Mouse (Mus musculus) adrenal gland (tissue): ENCODE data around the gene Galnt10.

Source experiments
- intact Hi-C: fragments of 180-260 bp; cut with DNase I; formaldehyde crosslinking; loops from one replicate; pipeline ENCODE4 v1.15.1; 2025

Galnt10 gene

GRCm38 (mm10) chr11:57656602-57657275 is 11.5 kb downstream of the Galnt10 start:
- intact Hi-C loops = no loop called here

DNA sequence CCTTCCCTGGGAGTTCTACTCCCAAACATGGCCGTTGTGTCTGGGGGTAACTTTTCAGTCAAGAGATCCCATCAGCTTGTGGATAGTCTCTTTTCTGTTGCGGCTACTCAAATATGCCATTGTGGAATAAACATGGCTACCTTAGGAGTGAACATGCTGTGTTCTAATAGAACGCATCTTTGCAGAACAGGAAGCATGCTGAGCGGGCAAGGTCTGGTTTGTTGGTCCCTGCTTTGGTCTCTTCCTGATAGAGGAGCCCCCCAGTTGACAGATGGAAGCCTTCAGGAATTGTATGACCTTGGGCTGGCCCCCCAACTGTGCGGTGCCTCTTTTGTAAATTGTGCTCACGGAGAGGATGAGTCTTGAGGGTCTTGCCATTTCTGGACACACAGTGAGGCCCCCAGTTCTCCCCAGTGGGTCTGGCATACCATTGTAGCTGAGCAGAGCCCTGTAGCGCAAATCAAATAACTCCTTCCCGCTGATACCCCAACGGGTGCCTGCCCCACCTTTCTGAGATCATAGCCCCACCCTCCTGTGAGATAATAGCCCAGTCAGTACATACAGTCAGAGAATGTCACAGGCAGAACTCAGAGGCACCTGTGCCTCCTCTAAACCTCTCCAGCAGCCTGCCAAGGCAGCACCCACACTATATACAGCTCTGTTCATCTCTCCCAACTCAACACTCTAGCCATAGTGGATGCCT is 12.3 kb downstream of the Galnt10 start:
- intact Hi-C loops = no loop called here

DNA sequence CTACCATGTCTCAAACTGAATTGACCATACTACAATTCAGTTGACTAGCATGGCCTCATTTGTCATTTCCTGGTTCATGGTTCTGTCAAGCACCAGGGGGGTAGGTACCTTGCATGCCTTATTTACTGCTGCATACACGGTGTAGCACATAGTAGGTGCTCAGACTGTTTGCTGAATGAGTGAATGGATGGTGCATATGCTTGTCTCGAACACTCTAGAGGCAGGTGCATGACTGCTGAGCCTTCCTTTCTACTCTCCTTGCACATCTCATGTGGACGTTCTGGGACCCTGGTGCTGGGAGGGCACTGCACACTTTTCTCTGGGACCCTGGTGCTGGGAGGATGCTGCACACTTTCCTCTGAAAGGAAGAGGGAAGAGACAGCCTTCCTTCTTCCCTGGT is 13.0 kb downstream of the Galnt10 start:
- intact Hi-C loops = no loop called here

- intact Hi-C loops = no loop called here
Observed at GRCm38 (mm10) chr11:57658751-57659150, 13.5 kb downstream of the Galnt10 start.

GRCm38 (mm10) chr11:57660156-57660555 is 14.9 kb downstream of the Galnt10 start:
- intact Hi-C loops = no loop called here

DNA sequence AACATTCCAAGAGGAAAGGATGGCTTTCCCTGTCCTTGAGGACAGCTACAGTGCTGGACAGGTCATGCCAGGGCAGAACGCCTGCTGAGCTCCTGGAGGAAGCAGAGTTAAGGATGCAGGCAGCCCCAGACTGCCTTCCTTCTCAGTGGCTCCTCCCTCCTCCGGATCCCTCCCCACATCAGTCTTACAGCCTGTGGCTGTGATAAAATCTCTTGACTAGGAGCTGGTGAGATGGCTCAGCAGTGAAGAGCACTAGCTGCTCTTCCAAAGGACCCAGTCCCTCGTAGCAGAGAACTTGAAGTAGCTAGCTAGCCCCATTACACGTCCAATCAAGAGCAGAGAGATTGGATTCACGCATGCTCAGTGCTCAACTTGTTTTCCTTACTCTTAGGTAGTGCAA is 15.6 kb downstream of the Galnt10 start:
- intact Hi-C loops = no loop called here

GRCm38 (mm10) chr11:57661492-57662229 is 16.4 kb downstream of the Galnt10 start:
- intact Hi-C loops = no loop called here

GRCm38 (mm10) chr11:57662231-57662630 is 17.0 kb downstream of the Galnt10 start:
- intact Hi-C loops = no loop called here

GRCm38 (mm10) chr11:57663271-57663670 is 18.0 kb downstream of the Galnt10 start:
- intact Hi-C loops = no loop called here

DNA sequence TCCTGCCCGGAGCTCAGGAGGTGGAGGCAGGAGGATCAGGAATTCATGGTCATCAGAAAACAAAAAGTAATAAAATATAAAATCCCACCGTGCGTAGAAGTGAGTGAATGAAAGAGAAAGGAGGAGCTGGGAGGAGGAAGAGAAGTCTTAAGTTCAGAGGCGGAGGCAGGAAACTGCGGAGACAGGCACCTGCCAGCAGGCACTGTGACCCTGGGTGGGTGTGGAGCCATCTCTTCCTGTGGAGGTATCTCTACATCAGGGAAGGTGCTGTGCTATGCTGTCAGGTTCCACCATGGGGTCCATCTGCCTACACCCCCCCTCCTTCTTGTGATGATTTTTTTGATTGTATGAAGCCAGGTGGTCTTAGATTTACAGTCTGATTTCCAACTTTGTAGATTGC is 19.5 kb downstream of the Galnt10 start:
- intact Hi-C loops = no loop called here

GRCm38 (mm10) chr11:57668271-57668670 is 23.0 kb downstream of the Galnt10 start:
- intact Hi-C loops = no loop called here

DNA sequence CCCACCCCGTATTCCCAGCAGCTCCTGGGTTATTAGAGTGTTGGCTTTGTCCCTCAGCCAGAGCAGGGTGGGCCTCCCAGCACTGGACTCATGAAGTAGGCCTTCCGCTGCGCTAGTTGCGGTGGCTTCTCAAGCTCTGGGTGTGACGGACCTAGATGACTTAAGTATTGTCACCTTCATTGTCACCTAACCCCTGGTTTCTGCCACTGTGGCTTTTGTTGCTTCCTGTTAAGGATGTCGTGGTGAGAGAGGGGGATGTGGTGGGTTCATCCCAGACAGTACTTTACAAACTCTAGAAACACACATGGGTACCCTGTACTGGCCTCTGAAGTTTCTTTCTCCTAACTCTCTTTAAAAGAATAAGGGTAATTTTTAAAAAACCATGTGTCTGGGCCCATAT is 24.3 kb downstream of the Galnt10 start:
- intact Hi-C loops = no loop called here

DNA sequence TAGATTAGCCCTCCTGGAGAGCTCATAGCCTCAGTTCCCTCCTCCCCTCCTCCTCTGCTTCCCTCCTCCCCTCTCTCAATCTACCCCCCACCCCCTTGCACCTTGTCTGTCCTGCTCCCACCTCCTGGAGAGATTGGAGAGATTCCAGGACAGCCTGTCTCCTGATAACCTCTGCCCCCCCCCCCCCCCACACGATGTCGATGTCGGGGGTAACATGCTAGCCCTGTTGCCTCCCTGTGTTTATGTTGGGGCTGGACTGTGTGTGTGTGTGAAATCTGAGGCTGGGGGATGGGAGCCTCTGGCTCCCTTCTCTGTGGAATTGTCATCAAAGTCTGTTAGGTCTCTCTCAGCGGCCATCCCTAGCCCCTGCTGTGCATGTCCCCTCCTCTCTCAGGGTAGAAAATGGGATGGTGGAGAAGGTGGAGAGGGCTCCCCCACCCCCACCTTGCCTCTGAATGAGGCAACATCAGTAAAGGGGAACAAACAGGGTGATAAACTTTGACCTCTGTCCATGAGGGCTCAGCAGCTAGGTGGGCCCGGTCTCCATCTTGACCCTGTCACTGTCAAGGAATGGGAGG is 26.0 kb downstream of the Galnt10 start:
- intact Hi-C loops = no loop called here

GRCm38 (mm10) chr11:57671797-57672196 is 26.6 kb downstream of the Galnt10 start:
- intact Hi-C loops = no loop called here

DNA sequence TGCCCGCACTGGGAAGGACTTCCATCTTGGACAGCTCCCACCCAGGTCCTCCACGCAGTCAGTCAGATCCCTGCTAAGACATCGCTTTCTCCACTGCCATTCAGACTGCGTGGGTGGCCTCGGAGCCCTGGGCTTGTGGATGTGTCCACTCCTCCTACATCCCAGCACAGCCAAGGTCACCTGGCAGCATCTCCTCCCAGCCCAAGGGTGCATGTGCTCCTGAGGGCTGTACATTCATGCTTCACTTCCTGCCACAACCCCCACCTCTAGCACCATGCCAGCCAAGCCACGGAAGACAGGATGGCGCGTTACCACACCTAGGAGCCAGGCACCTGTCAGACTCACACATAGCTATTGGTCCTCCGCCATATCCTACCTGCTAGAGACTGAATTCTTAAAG is 27.8 kb downstream of the Galnt10 start:
- intact Hi-C loops = no loop called here

GRCm38 (mm10) chr11:57673977-57674687 is 28.9 kb downstream of the Galnt10 start:
- intact Hi-C loops = no loop called here

GRCm38 (mm10) chr11:57677261-57677660 is 32.0 kb downstream of the Galnt10 start:
- intact Hi-C loops = no loop called here

DNA sequence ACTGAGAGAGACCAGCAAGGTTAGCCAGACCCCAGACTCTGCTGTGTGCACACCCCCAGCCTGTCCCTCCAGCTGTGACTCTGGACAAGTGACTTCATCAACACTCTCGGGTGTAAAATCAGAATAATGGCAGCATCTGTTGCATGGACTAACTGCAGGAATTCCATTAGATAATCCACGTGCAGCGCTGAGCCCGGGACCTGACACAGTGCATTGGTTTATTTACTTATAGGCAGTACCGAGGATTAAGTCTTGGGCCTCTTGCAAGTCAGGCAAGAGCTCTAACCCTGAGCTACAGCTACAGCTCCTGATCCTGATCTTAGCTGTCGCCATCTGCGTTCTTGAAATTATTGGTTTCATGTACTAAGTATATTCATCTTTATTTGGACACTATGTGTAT is 37.3 kb downstream of the Galnt10 start:
- intact Hi-C loops = loop anchor here (5.0 kb wide), 1 partner anchor 35 kb away; the partner anchor contains the start of gene Galnt10

- intact Hi-C loops = loop anchor here (5.0 kb wide), 1 partner anchor 36 kb away; the partner anchor contains the start of gene Galnt10
Observed at GRCm38 (mm10) chr11:57683125-57683524, 37.9 kb downstream of the Galnt10 start.

DNA sequence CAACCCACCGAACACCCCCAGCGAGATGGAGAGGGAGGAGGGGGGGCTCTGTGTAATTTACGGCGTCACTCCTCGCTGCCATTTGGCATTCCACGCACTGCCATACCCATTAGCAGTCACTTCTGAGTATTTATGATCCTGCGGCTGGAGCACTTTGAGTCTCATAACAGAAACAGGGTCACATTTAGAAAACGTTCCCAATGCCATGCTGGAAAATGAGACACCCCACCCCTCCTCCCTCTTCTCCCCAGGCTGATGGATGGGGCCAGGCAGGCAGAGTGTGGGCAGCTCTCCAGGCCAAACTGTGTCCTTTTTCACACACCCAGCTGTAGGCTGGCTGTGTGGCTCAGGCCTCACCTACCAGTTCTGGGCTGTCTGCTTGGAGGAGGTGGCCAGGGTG is 38.7 kb downstream of the Galnt10 start:
- intact Hi-C loops = loop anchor here (5.0 kb wide), 1 partner anchor 37 kb away; the partner anchor contains the start of gene Galnt10

DNA sequence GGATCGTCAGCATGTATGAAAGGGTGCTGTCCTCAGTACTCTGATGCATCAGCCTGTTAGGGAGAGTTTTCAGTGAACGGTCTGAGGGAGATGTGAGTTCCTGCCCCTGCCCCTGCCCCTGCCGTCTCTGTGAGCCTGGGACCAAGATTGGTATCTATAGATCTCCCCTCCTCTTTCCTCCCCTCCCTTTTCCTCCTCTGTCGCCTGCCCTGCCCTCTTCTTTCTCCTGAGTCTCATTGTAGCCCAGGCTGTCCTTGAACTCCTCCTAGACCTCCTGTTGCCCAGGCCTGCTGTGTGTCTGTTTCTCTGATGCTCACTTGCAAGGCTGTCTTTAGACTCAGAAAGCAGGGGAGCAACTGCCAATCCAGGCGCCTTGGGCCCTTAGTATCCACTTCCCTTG is 39.6 kb downstream of the Galnt10 start:
- intact Hi-C loops = loop anchor here (5.0 kb wide), 1 partner anchor 38 kb away; the partner anchor contains the start of gene Galnt10
